Mouse (Mus musculus): ENCODE results near the gene Smarca2.
"Not testable (repeated sequence)": the region's sequence is repeated elsewhere in the genome, so short reads cannot be mapped to it uniquely, and the experiment has no call there.

Smarca2 gene

DNA sequence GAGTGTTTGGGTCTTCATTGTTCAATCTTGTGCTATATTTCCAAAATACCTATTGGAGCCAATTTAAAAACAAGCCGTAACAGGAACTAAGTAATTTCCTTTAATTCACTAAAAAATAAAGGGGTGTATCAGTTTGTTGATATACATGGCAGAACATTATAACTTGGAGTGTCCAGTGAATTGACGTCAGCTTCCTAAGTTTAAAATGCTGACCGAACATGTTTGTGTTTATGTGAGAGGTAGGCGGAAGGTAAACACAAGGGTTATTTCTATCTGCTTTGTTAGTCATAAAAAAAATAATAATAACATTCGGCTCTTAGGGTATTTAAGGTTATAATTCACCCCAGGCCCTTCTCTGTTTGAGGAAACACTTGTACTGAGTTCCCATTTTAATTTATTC lies 12.4 kb downstream of the Smarca2 start:
- DNase-seq (ENCODE audit: low spot score): no peak

DNA sequence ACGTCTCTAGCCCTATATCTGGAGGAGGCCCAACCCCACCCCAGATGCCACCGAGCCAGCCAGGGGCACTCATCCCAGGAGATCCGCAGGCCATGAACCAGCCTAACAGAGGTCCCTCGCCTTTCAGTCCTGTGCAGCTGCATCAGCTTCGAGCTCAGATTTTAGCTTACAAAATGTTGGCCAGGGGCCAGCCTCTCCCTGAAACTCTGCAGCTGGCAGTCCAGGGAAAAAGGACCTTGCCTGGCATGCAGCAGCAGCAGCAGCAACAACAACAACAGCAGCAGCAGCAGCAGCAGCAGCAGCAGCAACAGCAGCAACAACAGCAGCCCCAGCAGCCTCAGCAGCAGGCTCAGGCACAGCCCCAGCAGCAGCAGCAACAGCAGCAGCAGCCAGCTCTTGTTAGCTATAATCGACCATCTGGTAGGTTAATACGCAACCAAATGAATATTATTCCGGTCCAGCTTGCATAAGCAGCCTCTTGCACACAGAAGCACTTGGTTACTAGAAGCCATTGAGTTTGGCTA lies 25.9 kb downstream of the Smarca2 start:
- peak; percentile 30 for DNase-seq (ENCODE audit: low spot score)

DNA sequence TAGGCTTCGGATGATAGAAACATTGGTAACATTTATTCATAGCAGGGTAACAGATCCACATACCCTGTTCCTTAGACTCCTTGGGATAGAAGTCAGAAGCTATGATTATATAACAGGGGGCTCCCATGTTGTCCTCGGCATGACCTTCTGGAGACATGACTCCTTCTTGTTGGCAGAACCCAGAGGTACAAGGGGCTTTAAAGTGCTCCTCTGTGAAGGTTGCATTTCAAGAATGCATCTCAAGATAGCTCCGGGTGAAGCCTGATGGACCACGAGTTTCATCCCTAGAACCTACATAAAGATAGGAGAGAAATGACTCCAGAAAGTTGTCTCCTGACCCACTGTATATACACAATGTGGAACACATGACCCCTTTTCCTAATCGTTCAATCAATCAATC lies 27.4 kb downstream of the Smarca2 start:
- DNase-seq (ENCODE audit: low spot score): no peak

DNA sequence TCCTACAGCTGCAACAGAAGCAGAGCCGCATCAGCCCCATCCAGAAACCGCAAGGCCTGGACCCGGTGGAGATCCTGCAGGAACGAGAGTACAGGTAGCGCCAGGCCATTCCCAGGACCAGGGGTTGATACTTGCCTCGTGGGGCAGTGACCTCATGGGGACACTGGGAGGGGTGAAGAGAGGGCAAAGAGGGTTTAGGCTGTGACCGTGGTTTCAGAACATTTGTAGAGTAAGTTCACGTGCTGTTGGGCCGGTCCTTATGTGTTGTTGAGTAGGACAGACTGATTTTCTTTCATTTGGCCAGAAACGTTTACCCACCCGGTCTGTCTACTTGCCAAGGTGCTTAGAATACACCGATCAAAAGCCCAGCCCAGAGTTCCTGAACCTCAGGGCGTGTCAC lies 35.7 kb downstream of the Smarca2 start:
- DNase-seq (ENCODE audit: low spot score): no peak

DNA sequence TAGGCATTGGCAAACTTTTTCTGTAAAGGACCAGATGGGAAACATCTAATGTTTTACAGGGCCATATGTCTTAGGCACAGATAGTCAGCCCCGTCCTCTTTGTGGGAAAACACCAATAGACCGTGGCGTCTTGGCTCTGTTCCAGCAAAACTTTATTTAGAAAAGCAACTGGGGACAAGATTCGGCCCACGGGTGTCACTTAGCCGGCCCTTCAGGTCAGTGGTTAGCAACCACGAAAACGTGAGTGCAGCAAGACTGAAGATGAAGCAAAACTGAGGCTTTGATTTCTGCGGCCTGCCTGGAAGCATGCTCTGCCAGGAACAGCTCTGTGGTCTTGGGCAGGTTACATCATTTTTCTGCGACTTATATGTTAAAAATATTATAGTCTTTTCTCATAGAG lies 36.4 kb downstream of the Smarca2 start:
- DNase-seq (ENCODE audit: low spot score): peak; percentile 18

DNA sequence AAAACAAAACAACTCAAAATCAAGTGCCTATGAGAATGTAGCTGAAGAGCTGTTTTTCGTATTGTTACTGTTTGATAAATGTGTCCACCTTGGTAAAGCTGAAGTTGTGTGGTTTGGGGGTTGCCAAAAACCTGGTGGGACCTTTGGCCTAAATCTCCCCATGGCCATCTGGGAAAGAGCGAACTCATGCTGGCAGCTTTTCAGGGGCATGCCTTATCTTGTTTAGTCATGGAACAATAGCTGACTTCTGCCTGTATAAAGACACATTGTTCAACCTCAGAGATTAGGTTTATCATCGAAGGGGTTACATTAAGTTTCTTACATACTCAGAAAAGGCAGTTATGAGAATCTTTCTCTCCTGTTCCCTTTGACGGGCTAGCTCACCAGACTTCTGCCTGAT lies 38.2 kb downstream of the Smarca2 start:
- DNase-seq (ENCODE audit: low spot score): no peak

DNA sequence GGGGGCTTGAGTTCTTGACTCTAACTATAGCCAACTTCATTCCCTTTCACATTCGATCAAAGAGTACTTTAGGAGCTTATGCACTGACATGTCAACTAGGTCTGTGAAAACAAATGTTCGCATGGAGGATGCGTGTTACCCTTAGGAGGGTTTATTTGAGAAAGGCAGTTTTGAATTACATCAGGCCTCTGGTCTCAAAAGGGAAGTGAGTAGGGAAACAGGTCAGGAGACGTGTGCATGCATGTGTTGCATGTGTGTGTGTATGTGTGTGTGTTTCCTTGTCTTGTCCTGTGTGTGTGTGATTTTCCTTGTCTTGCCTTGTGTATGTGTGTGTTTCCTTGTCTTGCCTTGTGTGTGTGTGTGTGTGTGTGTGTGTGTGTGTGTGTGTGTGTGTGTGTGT lies 39.1 kb downstream of the Smarca2 start:
- no peak for DNase-seq (ENCODE audit: low spot score)

DNA sequence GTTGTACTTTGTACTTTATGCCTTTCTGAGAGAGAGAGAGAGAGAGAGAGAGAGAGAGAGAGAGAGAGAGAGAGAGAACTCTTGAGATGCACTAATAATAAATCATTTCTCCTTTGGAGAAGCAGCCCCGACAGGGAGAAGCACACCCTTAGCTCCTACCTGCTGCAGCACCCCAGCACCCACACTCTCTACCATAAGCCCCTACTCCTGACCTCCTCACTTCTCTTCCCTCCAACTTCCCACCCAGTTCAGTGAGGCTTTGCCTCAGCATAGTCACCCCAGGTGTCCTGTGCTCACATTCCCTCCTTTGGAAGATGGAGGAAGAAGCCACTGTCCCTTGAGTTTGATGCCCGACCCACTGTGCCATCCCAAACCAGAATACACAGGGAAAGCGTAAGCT lies 40.2 kb downstream of the Smarca2 start:
- DNase-seq (ENCODE audit: low spot score): no peak

DNA sequence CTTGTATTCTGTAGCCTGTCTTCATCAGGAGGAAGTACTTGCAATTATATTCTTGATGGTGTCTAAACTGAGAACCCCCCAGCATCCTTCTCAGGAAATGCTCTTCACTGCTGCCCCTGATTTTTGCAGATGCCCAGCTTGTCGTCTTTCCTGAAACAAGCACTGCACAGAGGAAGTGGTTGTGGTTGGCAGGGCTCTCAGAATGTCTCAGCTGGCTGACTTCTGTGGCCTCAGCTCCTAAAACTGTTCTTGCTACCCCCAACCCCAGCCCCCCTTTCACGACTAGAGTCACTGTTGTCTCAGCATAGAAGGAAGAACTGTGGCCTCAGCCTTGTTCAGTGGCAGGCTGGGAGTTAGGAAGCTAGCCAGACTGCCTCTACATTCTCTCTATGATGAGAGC lies 41.3 kb downstream of the Smarca2 start:
- peak; percentile 46 for DNase-seq (ENCODE audit: low spot score)

DNA sequence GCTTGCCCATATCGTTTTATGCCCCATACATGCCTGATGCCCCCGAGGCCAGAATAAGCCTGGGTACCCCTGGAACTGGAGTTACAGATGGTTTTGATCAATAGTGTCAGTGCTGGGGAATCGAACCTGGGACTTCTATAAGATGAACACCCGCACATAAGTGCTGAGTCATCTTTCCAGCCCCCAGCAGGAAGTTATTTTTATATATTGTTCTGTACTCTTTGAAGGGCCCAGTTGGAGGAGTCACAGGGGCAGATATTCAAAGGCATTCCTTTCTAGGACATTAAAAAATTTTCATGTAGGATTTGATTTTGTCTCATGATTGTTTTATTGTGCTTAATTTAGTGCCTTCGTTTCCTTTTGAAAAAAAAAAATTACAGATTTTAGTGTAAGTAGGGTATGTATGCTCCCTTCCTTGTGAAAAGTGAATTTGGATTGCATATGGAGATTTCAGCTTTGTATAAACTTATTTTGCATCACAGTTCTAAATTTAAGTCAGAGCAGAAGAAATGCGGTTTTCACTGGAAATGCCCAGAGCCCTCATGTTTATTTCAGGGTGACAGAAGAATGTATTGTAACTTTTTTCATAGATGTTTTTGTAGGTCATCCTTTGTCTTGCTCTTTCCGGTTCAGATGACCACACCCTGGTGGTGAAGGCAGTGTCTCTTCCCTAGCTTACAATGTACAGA lies 45.9 kb downstream of the Smarca2 start:
- no peak for DNase-seq (ENCODE audit: low spot score)

DNA sequence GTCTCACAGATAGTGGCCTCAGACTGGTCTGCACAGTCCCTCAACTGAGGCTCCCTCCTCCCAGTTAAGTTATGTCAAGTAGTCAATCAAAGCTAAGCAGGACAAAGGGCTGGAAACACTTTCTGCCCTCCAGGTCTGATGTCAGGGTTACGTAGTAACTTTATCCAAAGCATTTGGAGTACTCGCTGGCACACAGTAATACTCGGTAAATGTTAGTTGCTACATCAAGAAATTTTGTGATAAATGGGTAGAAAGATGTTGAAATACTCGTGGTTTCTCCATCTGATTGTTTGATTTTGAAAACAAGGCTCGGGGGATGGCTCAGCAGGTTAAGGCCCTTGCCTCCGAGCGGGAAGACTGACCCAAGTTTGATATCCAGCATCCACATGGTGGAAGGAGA lies 53.5 kb downstream of the Smarca2 start:
- no peak for DNase-seq (ENCODE audit: low spot score)

DNA sequence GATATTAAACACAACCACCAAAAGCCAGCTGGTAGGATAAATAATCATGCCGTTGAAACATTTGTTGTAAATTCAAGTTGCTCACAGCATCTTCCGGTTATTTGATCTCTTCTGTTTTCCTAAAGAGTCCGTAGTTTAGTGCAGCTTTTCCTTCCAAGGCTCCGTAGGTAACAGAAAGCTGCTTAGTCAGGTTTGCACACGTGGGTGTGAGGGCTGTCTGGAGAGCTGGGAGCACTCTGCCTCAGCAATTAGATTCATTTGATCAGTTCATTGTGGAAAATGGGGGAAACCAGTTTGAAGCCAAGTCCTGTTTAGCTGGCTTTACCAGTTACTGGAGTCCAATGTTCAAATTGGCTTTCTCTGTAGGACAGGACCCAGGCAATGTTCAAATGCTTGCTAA lies 55.1 kb downstream of the Smarca2 start:
- no peak for DNase-seq (ENCODE audit: low spot score)

DNA sequence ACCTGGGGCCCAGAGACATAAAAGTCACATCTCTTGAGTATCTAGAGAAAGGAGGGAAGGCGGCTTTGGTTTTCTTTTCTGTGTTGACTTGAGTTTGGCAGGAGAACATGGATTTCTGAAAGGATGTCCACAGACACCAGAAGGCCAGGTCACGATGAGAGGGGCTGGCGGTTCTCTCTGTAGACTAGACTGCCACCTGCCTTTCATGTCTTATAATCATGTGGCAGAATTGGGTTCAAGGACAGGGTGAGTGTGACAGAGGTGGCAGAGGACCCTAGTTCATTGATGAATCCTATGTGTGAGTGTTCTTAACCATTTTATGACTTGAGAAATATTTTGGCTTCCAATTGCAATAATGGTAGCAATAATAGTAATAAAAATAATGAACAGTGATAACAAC lies 56.3 kb downstream of the Smarca2 start:
- no peak for DNase-seq (ENCODE audit: low spot score)

DNA sequence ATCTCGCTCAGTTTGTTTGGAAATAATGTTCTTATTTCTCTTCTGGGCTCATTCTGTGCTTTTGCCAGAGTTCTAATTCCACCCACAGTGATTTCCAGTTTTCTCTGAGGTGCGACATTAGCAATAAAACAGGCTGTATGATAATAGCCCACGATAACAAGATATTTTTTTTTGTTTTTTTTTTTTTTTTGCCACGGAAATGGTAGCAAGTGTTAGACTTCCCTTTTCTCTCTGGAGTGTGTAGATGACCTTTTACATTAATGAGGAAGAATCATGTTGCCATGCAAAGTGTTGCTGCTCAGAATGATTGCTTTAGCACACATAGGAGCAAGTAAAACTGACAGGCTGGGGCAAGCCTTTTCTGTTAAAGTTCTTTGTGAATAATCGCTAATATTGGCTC lies 61.5 kb downstream of the Smarca2 start:
- DNase-seq (ENCODE audit: low spot score): no peak

DNA sequence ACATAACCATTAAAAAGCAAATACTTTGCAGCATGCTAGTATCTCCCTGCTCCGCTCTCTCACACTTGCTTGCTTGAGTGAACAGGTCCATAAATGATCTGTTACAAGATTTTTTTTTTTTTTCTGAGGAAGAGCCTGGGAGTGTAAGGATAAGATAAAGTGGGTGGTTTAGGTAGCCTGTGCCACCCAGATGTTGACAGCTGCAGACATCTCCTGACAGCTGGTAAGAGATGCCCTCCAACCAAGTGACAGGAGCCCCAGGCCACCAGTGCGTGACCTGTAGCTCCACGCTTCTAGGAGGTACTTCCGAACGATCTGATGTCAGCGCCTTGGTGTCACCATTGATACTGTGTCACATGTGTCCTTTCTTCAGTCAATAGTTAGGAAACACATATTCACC lies 65.2 kb downstream of the Smarca2 start:
- DNase-seq (ENCODE audit: low spot score): no peak

DNA sequence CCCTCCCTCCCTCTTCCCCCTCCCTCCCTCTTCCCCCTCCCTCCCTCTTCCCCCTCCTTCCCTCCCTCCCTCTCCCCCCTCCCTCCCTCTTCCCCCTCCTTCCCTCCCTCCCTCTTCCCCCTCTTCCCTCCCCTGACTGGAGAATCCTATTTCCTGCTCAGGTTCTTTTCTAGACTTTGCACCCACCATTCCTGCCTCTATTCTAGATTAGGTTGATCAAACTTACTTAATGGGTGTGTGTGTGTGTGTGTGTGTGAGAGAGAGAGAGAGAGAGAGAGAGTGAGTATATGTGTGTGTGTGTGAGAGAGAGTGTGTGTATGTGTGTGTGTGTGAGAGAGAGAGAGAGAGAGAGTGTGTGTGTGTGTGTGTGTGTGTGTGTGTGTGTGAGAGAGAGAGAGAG lies 66.6 kb downstream of the Smarca2 start:
- not testable (repeated sequence) for DNase-seq (ENCODE audit: low spot score)

DNA sequence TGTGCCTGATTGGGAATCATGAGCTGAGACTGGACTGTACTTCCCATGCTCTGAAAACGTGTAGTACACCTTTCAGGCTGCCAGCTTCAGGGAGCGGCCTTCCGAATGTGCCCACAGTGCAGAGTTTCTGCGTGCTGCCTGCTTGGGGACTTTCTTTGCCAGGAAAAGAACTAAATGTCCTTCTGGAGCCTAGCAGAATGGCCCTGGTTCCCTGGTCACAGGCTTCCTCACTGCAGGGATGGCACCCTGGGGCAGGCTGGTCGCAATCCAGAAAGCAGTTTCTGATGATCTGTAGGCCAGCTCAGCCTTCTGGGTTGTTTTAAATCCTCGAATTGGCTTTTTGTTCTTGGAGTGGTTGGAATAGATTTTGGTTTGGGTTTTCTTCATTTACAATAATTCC lies 71.1 kb downstream of the Smarca2 start:
- DNase-seq (ENCODE audit: low spot score): no peak

DNA sequence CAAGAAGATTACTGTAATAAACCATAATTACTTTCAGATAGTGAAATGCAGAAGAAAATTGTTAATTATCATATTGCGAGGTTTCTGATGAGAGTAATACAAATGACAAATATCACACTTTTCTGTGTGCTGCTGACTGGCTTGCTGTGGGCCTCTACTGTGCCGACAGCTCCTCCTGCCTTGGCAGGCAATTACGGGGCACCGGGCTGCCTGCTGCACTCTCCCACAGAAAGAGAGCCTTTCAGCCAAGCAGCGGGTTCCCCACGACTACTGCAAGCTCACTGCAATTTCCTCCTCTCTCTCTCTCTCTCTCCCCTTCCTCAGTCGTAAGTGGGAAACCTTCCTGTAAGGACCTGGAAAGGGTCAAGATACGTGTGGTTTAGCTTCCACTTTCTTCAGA lies 73.7 kb downstream of the Smarca2 start:
- no peak for DNase-seq (ENCODE audit: low spot score)

DNA sequence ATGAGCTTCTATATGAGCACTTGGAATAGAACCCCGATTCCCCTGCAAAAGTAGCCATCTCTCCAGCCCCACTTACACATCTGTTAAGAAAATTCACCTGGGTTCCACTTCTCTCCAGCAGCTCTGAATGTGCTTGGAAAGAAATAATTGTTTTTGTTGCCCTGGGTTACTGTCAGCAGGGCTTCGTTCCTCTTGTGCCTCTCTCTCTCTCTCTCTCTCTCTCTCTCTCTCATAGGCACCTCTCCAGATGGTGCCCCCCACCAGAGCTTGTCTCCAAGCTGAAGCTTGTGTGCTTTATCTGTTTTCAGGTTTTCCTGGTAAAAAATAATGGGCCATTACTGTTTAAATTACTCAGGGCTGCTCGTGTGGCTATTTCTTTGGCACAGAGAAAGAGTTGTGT lies 74.8 kb downstream of the Smarca2 start:
- DNase-seq (ENCODE audit: low spot score): no peak

DNA sequence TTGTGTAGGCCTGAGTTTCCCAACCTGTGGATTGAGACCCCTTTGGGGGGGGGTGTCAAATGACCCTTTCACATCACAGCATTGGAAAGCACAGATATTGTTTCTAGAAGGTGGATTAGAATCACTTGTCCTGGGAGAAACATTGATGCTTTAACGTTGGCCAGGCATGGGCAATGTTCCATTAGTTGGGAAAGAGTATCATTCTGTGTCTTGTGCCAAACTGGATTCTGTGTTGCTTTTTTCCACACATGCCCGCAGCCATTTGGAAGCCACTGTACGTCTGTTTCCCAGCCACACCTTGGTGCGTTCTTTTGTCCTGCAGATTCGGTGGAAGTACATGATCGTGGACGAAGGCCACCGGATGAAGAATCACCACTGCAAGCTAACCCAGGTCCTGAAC lies 76.7 kb downstream of the Smarca2 start:
- no peak for DNase-seq (ENCODE audit: low spot score)

DNA sequence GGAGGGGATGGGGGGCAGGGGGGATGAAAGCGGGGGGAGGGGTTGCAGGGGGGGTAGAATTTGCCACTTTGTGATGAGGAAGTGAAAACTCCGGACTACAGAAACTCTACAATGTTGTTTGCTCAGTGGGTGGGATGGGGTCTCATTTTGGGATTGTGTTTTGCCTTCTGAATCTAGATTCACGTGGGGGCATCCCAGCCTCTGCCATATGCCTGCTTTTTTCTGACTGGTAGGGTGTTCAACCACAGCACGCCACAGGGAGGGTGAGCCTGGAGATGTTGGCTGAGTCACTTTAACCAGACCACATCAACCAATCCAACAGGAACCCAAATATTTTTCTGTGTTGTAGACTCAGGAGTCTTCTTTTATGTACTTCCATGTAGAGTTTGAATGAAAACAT lies 77.3 kb downstream of the Smarca2 start:
- DNase-seq (ENCODE audit: low spot score): no peak

DNA sequence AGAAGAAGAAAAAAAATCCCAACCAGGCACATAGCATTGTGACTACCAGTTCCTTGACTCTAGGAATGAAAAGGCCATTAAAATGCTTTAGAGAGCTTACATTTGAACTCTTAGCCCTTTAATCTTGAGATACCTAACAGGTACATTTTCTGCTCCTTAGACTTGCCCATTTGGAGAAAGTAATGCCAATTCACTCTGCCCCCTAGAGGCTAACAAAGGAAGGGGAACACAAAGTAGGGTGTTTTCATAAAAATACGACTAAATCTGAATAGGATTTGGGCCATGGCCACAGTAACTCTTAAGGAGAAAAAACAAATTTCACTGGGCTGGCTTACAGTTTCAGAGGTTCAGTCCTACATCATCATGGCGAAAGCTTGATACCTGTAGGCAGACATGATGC lies 77.9 kb downstream of the Smarca2 start:
- no peak for DNase-seq (ENCODE audit: low spot score)

DNA sequence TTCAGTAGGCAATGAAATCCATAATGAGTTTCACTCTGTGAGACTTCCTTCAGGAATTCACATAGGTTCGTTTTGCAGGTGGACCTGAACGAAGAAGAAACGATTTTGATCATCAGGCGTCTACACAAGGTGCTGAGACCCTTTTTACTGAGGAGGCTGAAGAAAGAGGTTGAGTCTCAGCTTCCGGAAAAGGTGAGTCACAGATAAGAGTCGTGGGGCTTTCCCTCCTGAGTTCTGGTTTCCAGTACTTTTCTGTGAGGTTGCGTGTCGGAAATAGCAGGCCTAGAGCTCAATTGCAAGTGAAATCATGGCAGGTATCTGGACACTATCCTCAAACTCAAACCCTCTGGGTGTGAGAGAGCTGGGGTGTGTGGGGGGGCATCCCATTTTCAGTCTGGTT lies 78.9 kb downstream of the Smarca2 start:
- no peak for DNase-seq (ENCODE audit: low spot score)

DNA sequence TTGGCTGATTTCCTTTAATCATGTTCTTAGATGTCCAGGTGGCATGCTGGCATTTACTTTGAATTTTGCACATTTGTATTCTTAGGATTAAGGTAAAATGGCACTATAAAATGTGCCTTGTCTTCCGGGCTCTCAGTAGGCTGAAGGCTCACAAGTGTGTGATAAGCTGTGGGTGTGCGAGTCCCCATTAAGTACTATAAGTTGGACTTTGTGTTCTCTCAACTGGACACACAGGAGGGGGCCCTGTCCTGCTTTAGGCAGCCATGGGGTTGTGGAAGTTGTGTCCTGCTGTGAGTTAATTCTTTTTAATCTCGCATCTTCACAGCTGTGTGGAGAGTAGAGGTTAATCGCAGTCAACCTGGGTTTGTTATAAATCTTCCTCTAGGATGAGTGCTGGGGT lies 85.7 kb downstream of the Smarca2 start:
- DNase-seq (ENCODE audit: low spot score): no peak

DNA sequence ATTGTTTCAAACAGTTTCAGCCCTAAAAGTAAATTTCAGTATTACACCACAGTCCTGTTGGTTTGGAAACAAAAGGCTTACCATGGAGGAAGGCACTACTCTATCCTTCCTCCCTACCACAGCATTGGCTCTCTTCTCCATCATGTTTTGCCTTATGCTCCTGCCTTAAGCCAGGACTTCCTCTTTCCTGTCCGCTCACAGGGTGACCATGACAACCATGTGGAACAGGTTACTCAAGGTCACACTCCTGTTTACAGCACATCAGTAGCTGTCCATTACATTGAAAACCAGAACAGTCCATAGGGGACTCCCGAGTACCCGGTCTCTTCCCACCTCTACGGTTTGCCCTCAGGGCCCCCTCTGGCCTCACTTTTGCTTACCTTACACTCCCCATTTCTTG lies 92.3 kb downstream of the Smarca2 start:
- DNase-seq (ENCODE audit: low spot score): no peak

All from layer of hippocampus, adult 11-12 months (tissue).